Comparison of ENCODE assay signal across 8 mouse cellular contexts in genomic region chr19:41912121-41913080, GRCm38 (mm10). TPM values are rescaled to one million over a fixed set of nuclear protein-coding genes. Genes with fewer than 3 reads are reported as not detected.
DNase-seq lines count a peak whose midpoint lies in the region; ATAC-seq lines count a peak whose summit lies in the region.

No protein-coding gene starts in this region.

- DNase-seq in 3T3-L1 (ENCODE audit: low read depth, low spot score) (peak; percentile 60), R1 (ENCODE audit: low read depth, low spot score) (peak; percentile 47)
- DNase-seq in cerebellum, postnatal 25 days, result peak; percentile 24 to 71
- DNase-seq in heart, adult 18-20 months, result peak; percentile 61 to 68
- peak; percentile 52 for DNase-seq in kidney, adult 11 months
- DNase-seq in liver, embryonic 11.5 days (ENCODE audit: low spot score), result peak; percentile 67
- peak; percentile 72 for DNase-seq in neural tube, embryonic 10.5 days (ENCODE audit: extremely low spot score, low spot score)
- peak; percentile 21 for DNase-seq in thymus, postnatal 0 days (ENCODE audit: low spot score)

- ATAC-seq in liver, embryonic 11.5 days (replicated peaks; ENCODE audit: low FRiP score), result peak; percentile 19; the same call in 1 of the 2 replicates

- H3K27me3 ChIP-seq in liver, embryonic 11.5 days (replicated peaks; ENCODE audit: control insufficient read depth, insufficient read depth, low read length), result no peaks in the 10 kb centered on the region

- H3K4me3 ChIP-seq in liver, embryonic 11.5 days (ENCODE audit: low read depth, low read length), result peak overlapping the region; percentile 93

- peaks cover 20% of the 10 kb centered on the region for H3K36me3 ChIP-seq in liver, embryonic 11.5 days (ENCODE audit: control insufficient read depth, insufficient read depth, low read length)

- H3K4me2 ChIP-seq in liver, embryonic 11.5 days, result peak overlapping the region; percentile 78

- H3K9me3 ChIP-seq in liver, embryonic 11.5 days (ENCODE audit: control insufficient read depth, low read length), result no peaks in the 10 kb centered on the region

- H3K4me1 ChIP-seq in liver, embryonic 11.5 days (replicated peaks; ENCODE audit: control insufficient read depth, insufficient read depth, low read length), result peaks cover 22% of the 10 kb centered on the region

- H3K9ac ChIP-seq in liver, embryonic 11.5 days (ENCODE audit: low read depth, low read length), result peak overlapping the region; percentile 94

- peak overlapping the region; percentile 89 for H3K27ac ChIP-seq in liver, embryonic 11.5 days (ENCODE audit: low read depth, low read length)

- under 1% methylated on average over 43 of the region's 53 CpGs for WGBS in liver, embryonic 11.5 days

RNA-seq across cellular contexts. Expression of gene Pgam1, which starts 0.7 kb away (rescaled TPM):
- total RNA-seq in heart, adult 18-20 months (2021), result 100 to 1,000 TPM; 128 TPM
- 871 and 874 TPM in 2 replicates for polyA plus RNA-seq in liver, embryonic 11.5 days (2014; fragmentation: Nextera tagmentation; extraction: Ambion mirVana)
- 251 and 275 TPM in 2 replicates for polyA plus RNA-seq in thymus, postnatal 0 days (2015; fragmentation: Nextera tagmentation; extraction: Ambion mirVana)

RNA-seq across cellular contexts. Expression of gene Rrp12, which starts 16.4 kb away (rescaled TPM):
- total RNA-seq in heart, adult 18-20 months (2021), result 10 to 100 TPM; 16.0 to 18.0 TPM
- 29.5 and 34.0 TPM in 2 replicates for polyA plus RNA-seq in liver, embryonic 11.5 days (2014; fragmentation: Nextera tagmentation; extraction: Ambion mirVana)
- 11.3 and 12.4 TPM in 2 replicates for polyA plus RNA-seq in thymus, postnatal 0 days (2015; fragmentation: Nextera tagmentation; extraction: Ambion mirVana)

RNA-seq across cellular contexts. Expression of gene Exosc1, which starts 20.8 kb away (rescaled TPM):
- 10 to 100 TPM; 11.4 to 13.1 TPM for total RNA-seq in heart, adult 18-20 months (2021)
- polyA plus RNA-seq in liver, embryonic 11.5 days (2014; fragmentation: Nextera tagmentation; extraction: Ambion mirVana), result 101 and 109 TPM in 2 replicates
- polyA plus RNA-seq in thymus, postnatal 0 days (2015; fragmentation: Nextera tagmentation; extraction: Ambion mirVana), result 86.9 and 90.8 TPM in 2 replicates

RNA-seq across cellular contexts. Expression of gene Zdhhc16, which starts 20.9 kb away (rescaled TPM):
- 10 to 100 TPM; 12.9 to 14.0 TPM for total RNA-seq in heart, adult 18-20 months (2021)
- 58.9 and 63.0 TPM in 2 replicates for polyA plus RNA-seq in liver, embryonic 11.5 days (2014; fragmentation: Nextera tagmentation; extraction: Ambion mirVana)
- 67.3 and 67.8 TPM in 2 replicates for polyA plus RNA-seq in thymus, postnatal 0 days (2015; fragmentation: Nextera tagmentation; extraction: Ambion mirVana)

Comparison
In these comparisons a context has a peak if more than half of its experiments do, and no peak if none do; other contexts are left out.
1. Peak in every context shown above with its lines: DNase-seq, ATAC-seq, H3K4me3 ChIP-seq and H3K27ac ChIP-seq.
2. DNase-seq: peak in every context shown above with its lines; median percentile 72 in neural tube, embryonic 10.5 days; 67 in liver, embryonic 11.5 days; 64 in heart, adult 18-20 months; 60 in 3T3-L1; 52 in kidney, adult 11 months; 48 in cerebellum, postnatal 25 days; 47 in R1; 21 in thymus, postnatal 0 days.